Mouse (Mus musculus) kidney, adult 9 months (tissue): Measurements from ENCODE around the gene Ube2d3.
A peak's percentile ranks its signal among the peaks of the same experiment; 100 is the strongest.
"Not testable (repeated sequence)": the region's sequence is repeated elsewhere in the genome, so short reads cannot be mapped to it uniquely, and the experiment has no call there.

ENCODE experiments used
- DNase-seq: peaks from one replicate; pipeline ENCODE4 v3.0.0; 2022

Ube2d3 gene

DNA sequence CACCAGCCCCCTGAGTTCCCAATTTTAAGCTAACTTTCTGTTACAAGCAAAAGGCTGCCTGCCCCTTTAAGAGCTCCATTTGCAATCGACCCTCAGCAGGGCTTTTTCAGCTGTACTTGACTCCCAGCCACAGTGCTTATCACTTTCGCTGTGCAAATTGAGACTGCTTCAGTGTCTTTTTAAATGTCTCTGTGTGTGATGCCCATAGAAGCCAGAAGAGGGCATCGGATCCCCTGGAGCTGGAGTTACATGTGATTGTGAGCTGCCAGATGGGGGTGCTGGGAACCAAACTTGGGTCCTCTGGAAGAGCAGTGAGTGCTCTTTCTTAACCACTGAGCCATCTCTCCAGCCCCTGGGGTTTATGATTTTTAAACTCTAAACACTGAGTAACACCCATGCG is 60.0 kb downstream of the Ube2d3 start:
- not testable (repeated sequence) for DNase-seq

DNA sequence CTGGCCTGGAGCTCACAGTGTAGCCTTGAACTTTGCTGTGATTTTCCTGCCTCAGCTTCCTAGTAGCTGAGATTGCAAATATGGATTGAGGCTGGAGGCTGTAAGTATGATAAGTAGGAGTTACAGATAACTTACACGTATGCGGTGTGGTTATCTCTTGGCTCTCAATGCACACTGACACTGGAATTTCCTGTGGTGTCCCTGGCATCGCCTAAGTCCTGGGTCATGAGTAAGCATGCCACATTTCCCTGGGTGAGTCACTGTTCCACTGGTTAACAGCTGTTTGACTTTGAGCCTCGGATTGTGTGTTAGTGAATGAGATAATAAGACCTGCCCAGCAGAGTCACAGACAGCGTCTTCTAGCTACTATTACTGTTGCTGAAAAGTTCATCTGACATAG is 60.9 kb downstream of the Ube2d3 start:
- DNase-seq = no peak

DNA sequence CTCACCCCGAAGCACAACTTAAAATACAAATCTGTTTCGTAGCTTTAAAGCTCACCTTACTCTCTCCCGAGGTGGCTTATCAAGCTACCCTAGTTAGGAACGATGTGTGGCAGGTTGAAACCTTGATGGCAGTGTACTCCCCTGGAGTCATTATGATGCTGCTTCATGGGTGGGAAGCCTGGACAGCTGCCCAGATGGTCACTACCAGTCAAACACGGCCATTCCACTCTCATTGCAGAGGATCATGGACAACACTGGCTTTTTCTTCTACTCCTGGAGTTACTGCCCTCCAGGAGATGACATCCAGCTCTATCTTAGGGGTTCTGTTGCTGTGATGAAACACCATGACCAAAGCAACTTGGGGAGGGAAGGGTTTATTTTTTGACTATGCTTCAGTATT is 65.2 kb downstream of the Ube2d3 start:
- no peak for DNase-seq

DNA sequence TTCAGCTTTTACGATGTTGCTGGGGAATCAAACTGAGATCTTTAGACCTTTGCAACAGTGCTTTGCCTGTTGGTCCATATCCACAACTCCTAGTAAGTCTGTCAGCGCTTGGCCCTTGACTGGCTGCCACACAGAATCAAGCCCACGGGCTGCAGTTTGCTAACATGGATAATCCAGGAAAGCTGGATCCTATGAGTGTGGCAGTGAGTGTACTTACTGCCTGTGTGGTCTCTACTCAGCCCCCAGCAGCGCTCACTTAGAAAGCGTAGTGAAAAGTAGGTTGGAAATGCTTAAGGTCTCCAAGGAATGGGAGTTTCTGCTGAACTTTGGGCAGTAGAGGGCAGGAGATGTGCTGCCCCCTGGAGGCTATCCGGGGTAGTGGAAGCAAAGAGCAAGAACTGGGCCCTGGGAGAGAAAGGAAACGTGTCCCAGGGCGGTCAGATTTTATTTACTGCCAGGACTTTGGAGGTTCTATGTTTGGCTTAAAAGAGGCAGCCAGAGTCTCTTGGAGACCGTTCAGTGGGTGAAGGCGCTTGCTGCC is 67.5 kb downstream of the Ube2d3 start:
- DNase-seq = peak; percentile 89

DNA sequence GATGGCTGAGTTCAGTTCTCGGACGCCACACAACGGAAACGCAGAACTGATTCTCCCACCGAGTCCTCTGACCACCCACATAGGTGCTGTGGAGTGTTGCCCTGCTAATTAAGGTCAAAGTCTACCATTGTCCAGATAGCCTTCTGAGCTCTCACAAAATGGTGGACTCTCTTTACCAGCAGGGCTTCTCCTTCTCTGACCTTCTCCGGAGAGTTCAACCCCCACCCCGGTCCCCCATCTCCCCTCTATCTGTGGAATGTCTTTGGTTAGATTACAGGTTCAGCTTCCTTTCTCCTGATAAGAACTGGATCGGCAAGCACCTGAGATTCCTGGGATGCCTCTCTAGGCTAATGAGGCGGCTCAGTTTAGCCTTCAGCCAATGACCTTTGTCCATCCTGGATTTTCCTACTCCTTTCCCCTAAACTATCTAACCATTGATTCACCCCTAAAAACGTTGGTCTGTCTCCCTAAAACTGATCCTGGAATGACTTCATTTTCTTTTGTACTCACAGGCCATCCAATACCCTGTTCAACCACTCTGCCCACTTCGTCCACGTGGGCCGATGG is 68.0 kb downstream of the Ube2d3 start:
- DNase-seq = peak; percentile 51

DNA sequence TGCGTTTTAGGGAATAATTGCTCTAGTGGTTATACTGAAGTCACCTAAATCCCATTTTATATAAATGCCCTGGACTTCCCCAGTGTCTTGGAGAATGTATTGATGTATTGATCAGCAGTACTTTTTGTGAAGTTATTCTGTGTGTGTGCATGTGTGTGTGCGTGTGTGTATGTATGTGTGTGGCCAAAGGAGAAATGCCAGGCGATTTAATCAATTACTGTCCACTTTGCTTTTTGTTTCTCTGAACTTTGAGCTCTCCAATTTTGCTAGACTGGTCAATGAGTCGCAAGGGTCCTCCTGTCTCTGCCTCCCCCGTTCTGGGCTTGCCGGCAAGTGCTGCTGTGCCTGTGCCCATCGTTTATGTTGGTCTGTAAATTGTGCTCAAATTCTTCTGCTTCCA is 69.6 kb downstream of the Ube2d3 start:
- DNase-seq = no peak

DNA sequence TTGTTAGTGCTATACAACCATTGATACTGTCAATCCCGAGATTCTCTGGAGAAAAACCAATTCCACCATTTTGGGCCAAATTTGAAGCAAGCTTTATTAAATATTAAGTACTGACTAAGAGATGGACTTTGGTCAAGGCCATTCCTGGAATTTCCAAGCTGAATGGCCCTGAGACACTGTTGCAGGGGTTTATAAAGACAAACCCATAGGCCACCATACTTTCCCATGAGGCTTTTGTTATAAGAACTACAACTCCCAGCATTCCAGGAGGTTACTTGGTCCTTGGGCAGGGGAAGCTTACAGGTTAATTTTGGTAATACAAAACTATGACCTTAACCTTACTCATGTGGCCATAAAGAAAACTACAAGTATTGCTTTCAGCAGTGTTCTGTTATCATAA is 70.2 kb downstream of the Ube2d3 start:
- DNase-seq = peak; percentile 82

DNA sequence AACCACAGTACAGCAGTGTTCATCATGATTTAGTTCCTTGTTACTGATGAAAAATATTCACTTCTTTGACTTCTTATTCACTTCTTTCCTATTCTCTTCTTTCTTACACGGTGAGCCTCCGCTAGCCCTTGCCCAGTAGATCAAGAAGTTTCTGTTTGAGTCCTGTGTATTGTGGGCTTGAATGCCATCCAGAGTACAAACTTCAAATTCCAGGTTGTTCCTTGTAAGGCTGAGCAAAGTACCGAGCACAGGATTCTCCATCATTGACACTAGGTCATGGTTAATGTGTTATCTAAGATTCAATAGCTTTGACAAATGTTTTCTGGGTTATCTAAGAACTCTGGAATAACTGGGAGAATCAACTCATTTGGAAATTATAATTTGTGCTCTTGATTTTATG is 72.4 kb downstream of the Ube2d3 start:
- DNase-seq = peak; percentile 90

DNA sequence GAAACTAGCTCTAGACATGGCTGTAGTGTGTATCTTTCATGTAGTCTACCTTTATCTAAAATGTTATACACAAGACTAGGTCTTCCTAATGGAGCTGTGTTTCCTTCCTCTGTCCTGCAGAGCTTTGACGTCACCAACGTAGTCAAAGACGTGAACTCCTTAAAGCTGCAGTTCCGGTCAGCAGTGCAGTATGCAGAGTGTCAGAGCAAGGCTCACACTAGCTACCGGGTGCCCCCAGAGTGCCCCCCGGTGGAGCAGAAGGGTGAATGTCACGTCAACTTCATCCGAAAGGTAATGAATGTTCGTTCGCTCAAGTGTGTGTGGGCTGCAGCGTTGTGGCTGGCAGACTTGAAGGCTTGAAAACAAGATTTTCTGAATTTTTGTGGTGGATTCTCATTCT is 73.7 kb downstream of the Ube2d3 start:
- no peak for DNase-seq

DNA sequence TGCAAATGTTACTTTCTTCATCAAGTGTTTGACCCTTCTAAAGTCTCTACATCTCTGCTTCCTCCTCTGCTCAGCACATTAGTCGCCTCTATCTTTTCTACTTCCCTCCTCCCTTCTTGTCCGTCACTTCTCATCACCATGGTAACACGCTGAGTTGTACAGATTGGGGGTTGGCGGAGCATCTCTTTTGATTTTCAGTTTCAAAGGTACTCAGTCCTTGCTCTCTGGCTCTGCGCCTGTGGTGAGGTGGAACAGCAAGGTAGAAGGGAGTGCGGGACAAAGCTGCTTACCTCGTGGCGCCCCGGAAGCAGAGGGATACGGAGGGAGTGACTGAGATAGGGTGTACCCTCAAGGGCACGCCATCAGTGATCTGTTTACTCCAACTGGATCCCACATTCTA is 75.3 kb downstream of the Ube2d3 start:
- no peak for DNase-seq

DNA sequence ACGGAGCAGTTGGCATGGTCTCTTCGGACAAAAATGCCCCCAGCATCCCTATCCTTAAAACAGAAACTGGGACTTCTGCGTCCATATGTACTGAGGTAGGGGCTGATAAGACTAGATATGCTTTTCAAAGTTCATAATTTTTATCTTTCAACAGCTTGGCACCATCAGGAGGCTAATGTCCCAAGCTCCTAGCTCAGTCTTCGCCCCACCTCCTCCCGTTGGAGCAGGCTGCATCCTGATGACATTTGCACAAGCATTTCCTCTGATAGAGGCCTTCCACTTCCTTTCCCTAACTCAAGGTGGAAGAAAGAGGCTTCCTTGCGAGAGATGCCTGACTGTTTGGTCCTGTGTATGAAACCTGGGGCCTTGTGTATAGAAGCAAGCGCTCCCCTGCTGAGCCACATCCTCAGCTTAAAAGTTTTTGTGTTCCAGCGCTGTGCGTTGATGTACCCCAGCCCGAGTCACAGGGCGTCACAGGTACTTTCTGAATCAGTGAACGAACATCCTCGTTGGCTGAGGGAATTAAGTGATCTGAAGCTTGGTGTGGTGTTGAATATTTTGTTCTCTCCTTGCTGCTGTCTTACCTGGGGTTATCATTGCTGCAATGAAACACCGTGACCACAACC is 76.0 kb downstream of the Ube2d3 start:
- DNase-seq = no peak

DNA sequence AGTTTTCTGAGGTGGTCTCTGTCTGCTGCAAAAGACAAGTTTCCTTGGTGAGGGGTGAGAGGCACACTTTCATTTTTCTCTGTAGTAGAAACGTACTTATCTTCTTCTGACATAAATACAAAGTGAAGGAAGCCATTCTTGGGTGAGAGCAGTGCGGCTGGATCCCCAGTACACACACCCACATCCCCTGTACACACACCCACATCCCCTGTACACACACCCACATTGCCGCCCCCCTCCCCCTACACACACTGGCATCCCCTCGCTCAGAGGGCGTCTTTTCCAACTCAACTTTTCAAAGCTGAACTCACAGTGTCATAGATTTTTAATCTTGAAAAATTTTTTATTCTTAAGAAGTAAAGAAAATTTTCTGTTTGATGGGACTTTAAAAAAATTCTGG is 77.3 kb downstream of the Ube2d3 start:
- no peak for DNase-seq

DNA sequence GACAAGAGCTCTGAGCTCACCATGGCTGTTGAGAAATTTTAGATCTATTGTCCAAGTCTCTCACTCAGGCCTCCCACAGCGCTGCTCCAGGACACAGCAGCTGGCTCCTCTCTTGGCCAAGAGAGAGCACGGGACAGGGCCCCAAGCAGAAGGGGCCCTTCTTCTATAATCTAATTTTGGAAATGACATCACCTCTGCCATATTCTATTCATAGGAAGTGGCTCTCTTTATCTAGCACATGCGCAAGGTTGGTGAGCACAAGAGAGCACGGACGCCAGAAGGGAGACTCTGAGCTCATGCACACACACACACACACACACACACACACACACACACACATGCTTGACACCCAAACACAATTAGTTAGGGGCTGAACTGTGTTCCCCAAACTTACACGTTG is 78.9 kb downstream of the Ube2d3 start:
- no peak for DNase-seq
